Mouse (Mus musculus) G1E (cell line): ENCODE data around the gene Uggt1. TPM values are rescaled to one million over a fixed set of nuclear protein-coding genes. Genes with fewer than 3 reads are reported as not detected.
A peak's percentile ranks its signal among the peaks of the same experiment; 100 is the strongest.

Experiments
- ATAC-seq: 2 replicates; pipeline ENCODE4 v1.8.0; 2016; ENCODE audit warnings: mild to moderate bottlenecking; ENCODE audit not compliant: insufficient number of reproducible peaks, poor library complexity, low FRiP score, severe bottlenecking; ENCODE audit errors: extremely low read depth
- DNase-seq: peaks from one replicate; pipeline ENCODE4 v3.0.0; 2012; ENCODE audit warnings: low spot score
- H3K27me3 ChIP-seq: 2 replicates; pipeline ENCODE4 v1.6.1; 2012; ENCODE audit warnings: mild to moderate bottlenecking, low read length, inconsistent platforms; ENCODE audit not compliant: insufficient read depth
- H3K36me3 ChIP-seq: replicated peaks from 2 replicates; pipeline ENCODE3; 2012; ENCODE audit warnings: mild to moderate bottlenecking, inconsistent platforms
- H3K4me1 ChIP-seq: 2 replicates; pipeline ENCODE4 v1.6.1; 2012; ENCODE audit warnings: low read depth, low read length, inconsistent platforms, mixed read lengths; ENCODE audit not compliant: insufficient read depth
- H3K4me3 ChIP-seq: 2 replicates; pipeline ENCODE4 v1.5.1; 2012; ENCODE audit warnings: low read depth, mild to moderate bottlenecking, inconsistent platforms, low read length, moderate library complexity, mixed read lengths
- H3K9me3 ChIP-seq: replicated peaks from 2 replicates; pipeline ENCODE4 v1.6.1; 2012; ENCODE audit warnings: inconsistent platforms
- CTCF ChIP-seq: IDR thresholded peaks from 2 replicates; pipeline ENCODE4 v1.5.1; 2012; ENCODE audit warnings: low read depth, low read length, inconsistent platforms, mixed read lengths
- GATA1 ChIP-seq: IDR thresholded peaks from 2 replicates; pipeline ENCODE4 v1.6.1; 2012; ENCODE audit warnings: borderline replicate concordance, low read length, inconsistent platforms, mixed read lengths
- GATA2 ChIP-seq: IDR thresholded peaks from 2 replicates; pipeline ENCODE4 v1.6.1; 2012; ENCODE audit warnings: low read depth, low read length, inconsistent platforms, borderline replicate concordance
- POLR2AphosphoS5 ChIP-seq: IDR thresholded peaks from 2 replicates; pipeline ENCODE4 v1.6.1; 2012; ENCODE audit warnings: low read depth, low read length, inconsistent platforms; ENCODE audit not compliant: insufficient replicate concordance
- TAL1 ChIP-seq: conservative IDR thresholded peaks from 2 replicates; pipeline ENCODE4 v1.6.1; 2012; ENCODE audit warnings: low read depth, low read length, inconsistent platforms, mixed read lengths
- polyA plus RNA-seq: library from polyadenylated mRNA; stranded (reverse); fragments of >175 nt; gene quantifications from 2 replicates; pipeline ENCODE4 v1.2.3, GENCODE M21; 2012
- total RNA-seq, 2 experiments: library from RNA; stranded (forward) in 1 of 2; stranded (reverse) in 1 of 2; fragments of 200-1000 nt in 1 of 2; fragments of >200 nt in 1 of 2; fragmentation: Nextera tagmentation in 1 of 2; gene quantifications; 2 replicates each; pipeline ENCODE4 v1.2.3; 2014 to 2017

Uggt1 gene
- total and polyA plus RNA-seq, 3 experiments: 12.2 to 97.8 (median 97.4) TPM

- H3K36me3 ChIP-seq: peaks cover 98% of the 10 kb centered on the region
- no peak for TF ChIP-seq GATA2
- no peak for TF ChIP-seq TAL1
- no peak for TF ChIP-seq GATA1
- TF ChIP-seq POLR2AphosphoS5: no peak
- no peak for TF ChIP-seq CTCF
- no peaks in the 10 kb centered on the region for H3K9me3 ChIP-seq
- H3K27me3 ChIP-seq: no peaks in the 10 kb centered on the region
- DNase-seq: no peak
- H3K4me1 ChIP-seq: peaks cover 77% of the 10 kb centered on the region
- ATAC-seq: no peak
- H3K4me3 ChIP-seq: peak overlapping the region; percentile 47; the same call in 1 of the 2 replicates
Observed at GRCm38 (mm10) chr1:36090722-36091110, 153.8 kb downstream of the Uggt1 start.

Other genes with a start within 250 kb of the Uggt1 start
- 62.9 and 66.0 TPM in 2 replicates for gene Hs6st1, start 176.3 kb downstream of the Uggt1 start, total RNA-seq (2014; fragmentation: Nextera tagmentation)
- 29.3 and 32.2 TPM in 2 replicates for gene Hs6st1, start 176.3 kb downstream of the Uggt1 start, total RNA-seq (2017)
- 49.9 and 54.9 TPM in 2 replicates for gene Hs6st1, start 176.3 kb downstream of the Uggt1 start, polyA plus RNA-seq
- 140 and 142 TPM in 2 replicates for gene Neurl3, start 30.0 kb upstream of the Uggt1 start, total RNA-seq (2014; fragmentation: Nextera tagmentation)
- gene Neurl3, start 30.0 kb upstream of the Uggt1 start, total RNA-seq (2017): 91.7 and 120 TPM in 2 replicates
- gene Neurl3, start 30.0 kb upstream of the Uggt1 start, polyA plus RNA-seq: 35.1 and 38.7 TPM in 2 replicates
- gene Arid5a, start 63.0 kb upstream of the Uggt1 start, total RNA-seq (2014; fragmentation: Nextera tagmentation): 5.5 and 8.7 TPM in 2 replicates
- 8.2 and 8.4 TPM in 2 replicates for gene Arid5a, start 63.0 kb upstream of the Uggt1 start, total RNA-seq (2017)
- gene Arid5a, start 63.0 kb upstream of the Uggt1 start, polyA plus RNA-seq: 32.1 and 33.6 TPM in 2 replicates
- gene Kansl3, start 124.5 kb upstream of the Uggt1 start, total RNA-seq (2014; fragmentation: Nextera tagmentation): 40.9 and 47.3 TPM in 2 replicates
- 43.3 and 48.7 TPM in 2 replicates for gene Kansl3, start 124.5 kb upstream of the Uggt1 start, total RNA-seq (2017)
- 35.9 and 50.0 TPM in 2 replicates for gene Kansl3, start 124.5 kb upstream of the Uggt1 start, polyA plus RNA-seq
- gene Fer1l5, start 127.6 kb upstream of the Uggt1 start, total RNA-seq (2014; fragmentation: Nextera tagmentation): not detected in 2 replicates
- gene Fer1l5, start 127.6 kb upstream of the Uggt1 start, total RNA-seq (2017): 0.06 TPM in 1 of 2 replicates, not detected in the other
- gene Fer1l5, start 127.6 kb upstream of the Uggt1 start, polyA plus RNA-seq: not detected in 2 replicates
- 41.5 and 50.6 TPM in 2 replicates for gene Lman2l, start 200.6 kb upstream of the Uggt1 start, total RNA-seq (2014; fragmentation: Nextera tagmentation)
- gene Lman2l, start 200.6 kb upstream of the Uggt1 start, total RNA-seq (2017): 6.0 and 6.5 TPM in 2 replicates
- gene Lman2l, start 200.6 kb upstream of the Uggt1 start, polyA plus RNA-seq: 12.4 and 13.3 TPM in 2 replicates
- gene Cnnm4, start 226.9 kb upstream of the Uggt1 start, total RNA-seq (2014; fragmentation: Nextera tagmentation): 6.7 and 8.6 TPM in 2 replicates
- 3.9 and 4.5 TPM in 2 replicates for gene Cnnm4, start 226.9 kb upstream of the Uggt1 start, total RNA-seq (2017)
- 2.4 and 3.1 TPM in 2 replicates for gene Cnnm4, start 226.9 kb upstream of the Uggt1 start, polyA plus RNA-seq